Mouse (Mus musculus) R1 (cell line): Measurements from ENCODE around the gene P3h1.
A peak's percentile ranks its signal among the peaks of the same experiment; 100 is the strongest.

Source experiments
- DNase-seq: peaks from one replicate; pipeline ENCODE4 v3.0.0-alpha.2; 2018; ENCODE audit warnings: low read depth, low spot score

The P3h1 gene

DNA sequence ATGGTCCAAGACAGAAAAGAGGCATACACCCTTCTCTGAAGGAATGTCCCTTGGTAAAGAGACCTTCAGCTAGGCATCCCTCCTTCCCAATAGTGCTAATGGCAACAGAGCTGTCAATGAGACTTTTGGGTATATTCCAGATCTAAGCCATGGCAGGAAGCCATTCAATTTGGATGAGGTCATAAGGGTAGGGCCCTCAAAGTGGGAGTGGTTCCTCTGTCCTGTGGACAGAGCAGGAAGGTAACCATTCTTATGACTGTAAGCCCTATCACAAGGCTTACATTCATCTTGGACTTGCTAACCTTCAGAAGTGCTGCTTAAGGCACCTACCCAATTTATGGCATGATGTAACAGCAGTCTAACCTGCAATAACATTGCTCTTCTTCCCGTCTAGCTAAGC, 41.9 kb downstream of the P3h1 start:
- DNase-seq, result peak; percentile 54

DNA sequence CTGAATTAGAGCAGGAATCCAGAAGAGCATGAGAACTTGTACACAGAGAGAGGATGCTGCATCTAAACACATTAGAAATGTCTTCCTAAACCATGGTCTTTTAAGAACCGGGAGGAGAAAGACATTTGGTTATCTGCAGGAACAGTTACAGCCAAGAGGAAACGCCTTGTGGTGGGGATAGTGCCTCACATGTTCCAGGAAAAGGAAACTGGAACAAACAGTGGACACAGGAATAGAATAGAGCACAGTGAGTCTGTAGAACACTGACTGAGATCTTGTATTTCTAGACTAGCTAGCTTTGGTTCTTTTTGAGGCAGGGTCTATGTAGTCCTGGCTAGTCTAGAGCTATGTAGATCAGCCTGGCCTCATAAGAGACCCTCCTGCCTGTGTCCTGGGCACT, 42.5 kb downstream of the P3h1 start:
- DNase-seq, result no peak

DNA sequence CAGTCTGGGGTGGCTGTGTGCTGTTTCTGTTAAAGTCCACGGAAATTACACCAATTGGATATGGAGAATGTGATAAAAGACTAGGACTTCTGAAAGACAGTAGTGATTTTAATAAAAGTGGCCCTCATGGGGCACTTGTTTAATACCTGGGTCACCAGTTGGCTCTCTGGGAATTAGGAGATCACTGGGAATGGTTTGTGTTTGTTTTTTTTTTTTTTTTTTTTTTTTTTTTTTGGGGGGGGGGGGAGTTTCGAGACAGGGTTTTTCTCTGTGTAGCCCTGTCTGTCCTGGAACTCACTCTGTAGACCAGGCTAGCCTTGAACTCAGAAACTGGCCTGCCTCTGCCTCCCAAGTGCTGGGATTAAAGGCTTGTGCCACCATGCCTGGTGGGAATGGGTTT, 43.0 kb downstream of the P3h1 start:
- DNase-seq, result no peak

DNA sequence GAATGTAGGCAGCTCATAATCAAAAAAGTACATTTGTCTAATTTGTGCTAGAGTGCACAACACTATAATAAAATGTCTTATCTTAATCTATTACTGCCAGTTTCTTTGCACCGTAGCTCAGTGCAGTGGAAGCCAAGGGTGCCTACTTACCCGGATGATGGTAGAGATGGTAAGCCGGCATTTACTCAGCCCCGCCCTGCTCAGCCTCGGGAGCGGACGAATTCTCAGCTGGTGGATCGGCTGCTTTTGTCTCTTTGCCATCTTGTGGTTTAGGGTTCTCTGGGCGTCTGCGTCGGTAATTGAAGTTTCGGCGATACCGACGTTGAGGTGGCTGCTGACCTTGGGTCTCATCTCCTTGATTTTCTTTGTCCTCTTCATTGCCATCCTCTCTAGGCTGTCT, 46.1 kb downstream of the P3h1 start:
- peak; percentile 50 for DNase-seq

DNA sequence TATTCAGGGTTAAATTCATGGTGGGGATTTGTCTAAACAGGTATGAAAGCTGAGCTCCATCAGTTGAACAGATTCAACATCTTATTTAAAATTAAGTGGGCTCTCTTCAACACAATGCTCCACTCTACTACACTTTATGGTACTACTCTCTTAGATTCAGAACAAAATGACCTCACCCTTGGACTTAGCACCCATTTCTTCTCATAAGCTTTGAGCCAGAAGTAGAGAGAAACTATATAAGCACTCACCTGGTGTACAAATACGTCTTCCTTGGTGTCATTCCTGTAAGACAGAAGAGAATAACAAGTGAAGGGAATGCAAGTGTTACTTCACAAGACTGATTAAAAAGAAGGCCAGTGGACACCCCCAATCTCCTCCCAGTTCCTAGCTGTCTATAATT, 52.1 kb downstream of the P3h1 start:
- no peak for DNase-seq

DNA sequence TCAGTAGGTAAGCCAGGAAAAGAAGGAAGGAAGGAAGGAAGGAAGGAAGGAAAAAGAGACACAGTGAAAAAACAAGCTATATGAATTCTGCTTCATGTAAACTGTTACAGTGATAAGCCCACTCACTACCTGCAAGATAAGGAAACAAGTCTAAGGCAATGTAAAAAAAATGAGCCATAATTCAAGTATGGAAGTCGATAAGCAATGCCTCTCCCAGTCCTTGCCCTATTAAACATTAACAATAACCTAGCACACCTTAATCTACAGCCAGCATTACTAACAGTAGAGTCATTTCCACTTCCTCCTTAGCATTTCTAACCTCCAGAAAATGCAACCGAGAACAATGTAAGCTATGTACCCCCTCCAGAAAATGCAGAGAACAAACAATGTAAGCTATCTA, 52.6 kb downstream of the P3h1 start:
- DNase-seq, result no peak

DNA sequence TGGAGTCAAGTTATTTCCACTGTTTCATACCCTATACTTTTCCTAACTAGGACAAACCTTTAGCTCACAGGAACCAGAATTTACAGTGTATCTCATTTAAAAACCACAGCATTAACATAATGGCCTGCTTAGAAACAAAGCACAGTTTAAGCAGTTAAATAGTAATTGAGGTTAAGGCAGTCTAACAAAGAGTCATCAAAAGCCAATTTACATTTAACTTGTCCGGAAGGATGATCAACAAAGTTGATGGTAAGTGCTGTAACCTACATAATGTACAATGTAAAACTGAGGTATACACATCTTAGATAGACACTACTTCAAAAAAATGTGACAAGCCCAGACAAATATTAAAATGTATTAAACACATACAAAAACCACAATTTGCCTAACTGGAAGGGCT, 59.2 kb downstream of the P3h1 start:
- DNase-seq, result no peak

DNA sequence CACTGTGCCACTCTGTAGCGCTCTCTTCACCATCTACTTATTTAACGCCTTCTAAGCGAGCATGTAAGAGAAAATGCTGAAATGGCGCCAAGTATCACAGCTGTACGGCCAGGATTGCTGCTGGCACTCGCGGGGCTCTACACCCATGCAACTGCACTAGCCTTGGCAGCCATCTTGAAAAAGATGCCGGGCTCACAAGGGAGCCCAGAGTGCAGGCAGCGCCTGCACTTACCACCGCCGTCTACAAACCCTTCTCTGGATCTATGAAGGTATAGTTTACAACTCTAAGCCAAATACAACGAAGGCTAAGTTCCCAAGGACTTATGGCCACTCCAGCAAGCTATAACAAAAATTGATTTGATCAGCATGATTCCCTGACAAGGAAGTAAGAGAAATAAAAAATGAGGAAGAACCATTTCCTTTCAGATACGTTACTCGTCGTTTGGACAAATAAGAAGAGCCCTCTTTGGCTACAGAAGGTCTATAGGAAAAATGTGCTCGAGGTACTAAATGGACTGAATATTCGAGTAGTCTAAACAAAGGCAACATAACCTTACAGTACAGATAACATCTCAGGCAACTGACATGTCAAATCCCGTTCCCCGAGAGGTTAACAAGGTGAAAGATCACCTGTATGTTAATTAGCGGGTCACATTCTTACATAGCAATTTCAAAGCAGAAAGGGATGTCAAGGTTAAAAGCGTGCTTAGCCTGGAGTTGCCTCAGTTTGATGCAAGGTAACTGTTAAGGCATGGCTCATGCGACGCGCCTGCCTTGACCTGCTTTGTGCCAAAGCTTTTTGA, 60.3 kb downstream of the P3h1 start:
- DNase-seq, result peak; percentile 71

DNA sequence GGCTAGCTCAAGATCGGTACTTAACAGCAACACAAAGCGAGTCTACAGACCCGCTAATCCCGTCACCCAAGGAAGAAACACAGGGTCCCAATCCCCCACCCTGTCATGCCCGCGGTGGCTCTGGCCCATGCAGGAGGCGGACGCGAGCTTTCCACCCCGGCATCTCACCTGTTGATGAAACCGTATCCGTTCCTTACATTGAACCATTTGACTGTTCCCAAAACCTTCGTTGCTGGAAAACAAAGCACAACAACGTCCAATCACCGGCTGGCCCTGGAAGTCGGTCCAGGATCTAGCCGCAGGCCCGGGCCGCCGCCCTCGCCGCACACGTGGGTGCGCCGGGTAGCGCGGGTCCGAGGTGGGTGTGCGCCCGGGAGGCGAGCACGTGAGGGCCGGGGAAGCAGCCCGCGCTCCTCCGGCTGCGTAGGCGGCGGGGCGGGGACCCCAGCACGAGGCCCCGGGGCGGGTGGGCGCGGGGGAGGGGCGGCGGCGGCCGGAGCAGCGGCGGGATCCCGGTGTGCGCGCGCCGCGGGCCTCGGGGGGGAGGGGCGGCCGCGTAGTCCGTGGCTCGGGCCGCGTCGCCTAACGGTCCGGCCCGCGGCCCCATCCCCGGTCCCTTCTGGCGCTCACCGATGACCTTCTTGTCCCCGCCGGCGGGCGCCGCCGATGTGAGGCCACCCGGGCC, 61.0 kb downstream of the P3h1 start:
- peak; percentile 50 for DNase-seq

DNA sequence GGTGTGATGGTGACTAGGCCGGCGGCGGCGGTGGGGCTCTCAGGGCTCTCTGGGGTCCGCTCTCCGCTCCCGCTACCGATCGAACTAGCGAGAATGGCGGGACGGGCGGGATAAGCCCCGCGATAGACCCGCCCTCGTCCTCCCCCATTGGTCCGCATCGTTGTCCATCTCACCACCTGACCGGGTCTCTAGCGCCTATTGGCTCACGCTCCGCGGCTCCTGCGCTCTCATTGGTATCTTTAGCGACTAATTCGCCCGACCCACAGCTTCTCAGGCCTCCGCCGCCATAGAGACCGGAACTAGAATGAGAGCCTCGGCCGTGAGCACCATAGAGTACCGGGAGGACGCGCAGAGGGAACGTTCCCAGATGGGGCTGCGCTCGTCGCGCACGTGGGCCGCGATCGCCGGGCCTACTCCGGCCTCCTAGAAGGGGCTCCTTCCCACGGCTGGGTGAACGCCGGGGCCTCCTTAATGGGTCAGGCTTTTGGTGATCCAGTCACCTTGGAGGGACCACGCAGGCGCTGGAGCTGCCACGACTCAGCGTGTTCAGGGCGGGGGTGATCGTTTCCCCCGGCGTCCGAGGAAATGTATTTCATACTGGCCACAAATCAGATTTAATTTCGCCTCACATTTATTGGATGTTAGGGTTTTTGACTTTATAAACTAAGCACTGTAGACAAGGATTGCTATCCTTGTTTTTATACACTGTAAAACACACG, 61.9 kb downstream of the P3h1 start, which contains the start of gene Ybx1:
Ybx1 (minus strand) TSS at position 190 of the 719 bp plus-strand sequence.
- peak; percentile 99 for DNase-seq

DNA sequence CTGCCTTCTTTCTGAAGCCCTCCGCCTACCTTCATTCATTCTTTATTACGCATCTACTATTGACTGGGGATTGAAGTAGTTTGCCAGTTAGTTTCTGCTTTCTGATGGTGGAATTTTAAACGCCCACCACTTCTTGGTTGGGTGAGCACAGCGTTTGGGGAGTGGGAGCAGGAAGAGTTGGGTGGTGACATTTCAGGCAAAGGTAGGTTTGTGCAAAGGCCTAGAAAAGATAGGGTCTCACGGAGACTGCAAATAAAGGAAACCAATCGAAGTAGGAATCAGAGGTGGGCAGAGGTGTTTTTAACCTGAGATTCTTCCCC, 62.4 kb downstream of the P3h1 start:
- DNase-seq, result no peak

DNA sequence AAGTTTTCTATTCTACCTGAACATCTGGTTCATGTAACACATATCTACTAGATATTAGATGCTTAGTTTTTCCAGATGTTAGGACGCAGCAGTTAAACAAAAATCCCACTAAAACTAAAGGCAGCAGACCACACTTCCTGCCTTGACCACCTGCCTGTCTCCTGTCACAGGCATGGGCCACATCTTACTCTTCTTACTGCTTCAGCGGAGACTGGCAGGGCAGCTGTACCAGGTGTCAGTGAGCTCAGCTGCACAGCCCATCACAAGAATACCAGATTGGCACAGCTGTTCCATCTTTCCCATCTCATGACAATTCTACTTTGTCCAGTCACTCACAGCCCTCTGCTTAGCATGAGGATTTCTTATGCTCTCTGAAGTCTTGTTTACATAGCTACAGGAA, 64.6 kb downstream of the P3h1 start:
- DNase-seq, result no peak
